Mouse (Mus musculus) liver, postnatal 0 days (tissue): ENCODE data around the gene Lrch3.

ENCODE experiments used
- CTCF ChIP-seq: sonication (generic); IDR thresholded peaks from 2 replicates; pipeline ENCODE4 v1.5.1; 2016; ENCODE audit warnings: antibody characterized with exemption, low read depth
- EP300 ChIP-seq: IDR thresholded peaks from 2 replicates; pipeline ENCODE4 v1.6.1; 2016; ENCODE audit warnings: antibody characterized with exemption, low read depth, mild to moderate bottlenecking

DNA sequence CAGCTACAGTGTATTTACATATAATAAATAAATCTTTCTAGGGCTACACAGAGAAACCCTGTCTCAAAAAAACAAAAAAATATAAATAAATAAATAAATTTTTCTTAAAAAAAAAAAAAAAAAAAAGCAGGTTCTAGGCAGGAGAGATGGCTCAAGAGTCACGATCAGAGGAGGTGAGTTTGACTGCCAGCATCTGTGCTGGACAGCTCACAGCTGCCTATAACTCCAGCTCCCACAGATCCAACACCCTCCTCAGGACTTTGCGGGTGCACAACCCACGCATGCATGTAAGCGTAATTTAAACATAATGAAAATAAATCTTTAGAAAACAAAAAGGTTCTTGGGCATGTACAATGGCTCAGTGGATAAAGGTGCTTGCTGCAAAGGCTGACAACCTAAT lies 122.1 kb downstream of the Lrch3 start:
- no peak for TF ChIP-seq CTCF
- no peak for TF ChIP-seq EP300
